Mouse (Mus musculus) G1E-ER4 (cell line): Measurements from ENCODE around the gene Brap. TPM values are rescaled to one million over a fixed set of nuclear protein-coding genes. Genes with fewer than 3 reads are reported as not detected.

Source experiments
- GATA1 ChIP-seq: IDR thresholded peaks from one replicate; pipeline ENCODE4 v1.8.0; 2012; ENCODE audit warnings: low read length, inconsistent platforms
- polyA plus RNA-seq: library from polyadenylated mRNA; stranded (reverse); fragments of >175 nt; gene quantifications from 2 replicates; pipeline ENCODE4 v1.2.3, GENCODE M21; 2012

Brap gene
- polyA plus RNA-seq = 12.8 and 12.9 TPM in 2 replicates

DNA sequence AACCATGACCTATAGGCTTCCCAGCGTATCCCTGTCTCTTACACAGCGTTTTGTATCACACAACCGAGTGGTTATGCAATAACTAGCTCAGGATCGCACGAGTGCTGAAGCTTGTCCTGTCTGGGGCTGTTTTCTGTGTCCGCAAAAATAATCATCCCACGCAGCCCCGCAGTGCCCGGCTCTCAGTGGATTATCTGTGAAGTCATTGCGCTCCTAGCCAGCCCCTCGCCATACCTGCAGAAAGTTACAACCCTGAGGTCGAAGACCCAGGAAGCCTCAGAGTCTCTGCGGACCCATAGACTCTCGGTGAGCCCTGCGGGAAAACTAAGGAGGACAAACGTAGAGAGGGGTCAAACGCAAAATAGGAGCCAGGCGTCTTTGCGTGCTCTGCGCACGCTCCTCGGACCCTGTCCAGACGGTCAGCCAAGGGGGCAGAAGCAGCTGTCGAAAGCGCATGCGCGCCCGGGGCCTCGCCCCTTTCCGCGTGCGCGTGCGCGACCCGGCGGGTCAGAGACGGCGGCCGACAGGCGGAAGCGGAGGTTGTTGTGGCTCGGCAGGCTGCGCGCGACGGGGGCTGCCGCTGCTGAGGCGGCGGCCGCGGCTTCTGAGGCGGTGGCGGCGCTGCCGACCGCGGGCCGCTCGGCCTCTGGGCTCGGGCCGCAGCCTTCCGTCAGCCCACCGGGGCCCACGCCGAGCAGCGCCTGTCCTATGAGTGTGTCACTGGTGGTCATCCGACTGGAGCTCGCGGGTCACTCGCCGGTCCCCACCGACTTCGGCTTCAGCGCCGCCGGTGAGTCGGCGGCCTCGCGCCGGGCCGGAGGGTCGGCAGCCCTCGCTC, at the start of gene Brap, which contains the start of gene Acad10:
Gene Brap (plus strand): TSS at position 505 of the 838 bp plus-strand sequence.
Gene Acad10 (minus strand): TSS at position 456 of the 838 bp plus-strand sequence.
- no peak for TF ChIP-seq GATA1

DNA sequence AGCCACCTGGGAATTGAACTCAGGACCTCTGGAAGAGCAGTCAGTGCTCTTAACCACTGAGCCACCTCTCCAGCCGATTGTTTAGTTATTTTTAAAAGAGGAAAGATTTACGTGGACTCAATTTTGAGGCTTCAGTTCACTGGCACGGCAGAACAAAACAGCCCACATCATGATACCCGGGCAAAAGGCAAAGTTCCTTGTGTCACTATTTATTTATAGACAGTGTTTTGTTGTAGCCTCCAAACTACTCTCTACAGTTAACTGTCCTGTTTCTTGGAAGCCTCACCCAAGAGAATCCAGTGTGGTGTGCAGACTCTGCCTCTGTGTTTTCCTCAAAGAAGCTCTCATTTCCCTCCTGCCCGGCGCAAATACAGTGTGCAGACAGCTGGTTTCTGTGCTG, 48.3 kb upstream of the Brap start:
- TF ChIP-seq GATA1 = no peak

DNA sequence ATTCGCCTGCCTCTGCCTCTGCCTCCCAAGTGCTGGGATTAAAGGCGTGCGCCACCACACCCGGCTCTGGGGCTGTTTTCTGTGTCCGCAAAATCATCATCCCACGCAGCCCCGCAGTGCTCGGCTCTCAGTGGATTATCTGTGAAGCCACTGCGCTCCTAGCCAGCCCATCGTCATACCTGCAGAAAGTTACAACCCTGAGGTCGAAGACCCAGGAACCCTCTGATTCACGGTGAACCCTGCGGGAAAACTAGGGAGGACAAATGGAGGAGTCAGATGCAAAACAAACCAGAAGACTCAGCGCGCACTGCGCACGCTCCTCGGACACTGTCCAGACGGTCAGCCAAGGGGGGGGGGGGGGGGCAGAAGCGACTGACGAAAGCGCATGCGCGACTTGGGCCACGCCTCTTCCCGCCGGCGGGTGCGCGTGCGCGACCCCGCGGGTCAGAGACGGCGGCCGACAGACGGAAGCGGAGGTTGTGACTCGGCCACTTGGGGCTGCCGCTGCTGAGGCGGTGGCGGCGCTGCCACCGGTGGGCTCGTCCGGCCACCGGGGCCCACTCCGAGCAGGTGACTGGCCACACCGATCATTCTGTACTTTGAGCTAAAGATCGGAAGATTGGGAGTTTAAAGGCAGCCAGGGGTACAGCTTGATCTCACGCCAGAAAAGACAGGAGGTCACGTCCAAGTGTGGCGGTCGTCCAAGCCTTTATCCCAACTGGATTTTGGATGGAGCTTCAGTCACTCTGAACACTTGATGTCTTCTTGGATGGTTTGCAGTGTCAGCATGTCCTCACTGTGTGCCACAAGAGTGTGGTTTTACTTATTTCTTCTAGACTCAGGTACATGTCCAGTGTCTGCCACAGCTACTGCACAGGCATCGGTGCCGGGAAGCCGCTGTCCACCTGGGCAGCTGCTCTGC, 41.5 kb upstream of the Brap start, which contains the start of gene Acad12:
Gene Acad12 (minus strand): TSS at position 347 of the 922 bp plus-strand sequence.
- no peak for TF ChIP-seq GATA1

DNA sequence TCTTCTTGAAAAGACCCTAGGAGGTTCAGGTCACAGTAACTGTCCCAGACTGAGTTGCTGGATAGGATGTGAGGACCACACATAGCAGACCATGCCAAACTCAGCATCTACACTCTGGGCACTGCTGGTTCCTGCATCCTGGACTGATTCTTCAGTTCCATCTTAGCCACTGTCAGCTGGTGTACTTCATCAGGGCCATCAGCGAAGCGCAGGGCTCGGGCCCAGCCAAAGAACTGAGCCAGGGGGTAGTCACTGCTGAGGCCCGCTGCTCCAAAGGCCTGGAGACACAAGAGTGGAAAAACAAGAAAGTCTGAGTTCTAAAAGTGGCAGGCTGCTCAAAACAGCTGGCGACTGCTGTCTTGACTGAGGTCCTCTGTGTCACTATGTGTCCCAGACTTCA, 39.3 kb upstream of the Brap start:
- no peak for TF ChIP-seq GATA1

DNA sequence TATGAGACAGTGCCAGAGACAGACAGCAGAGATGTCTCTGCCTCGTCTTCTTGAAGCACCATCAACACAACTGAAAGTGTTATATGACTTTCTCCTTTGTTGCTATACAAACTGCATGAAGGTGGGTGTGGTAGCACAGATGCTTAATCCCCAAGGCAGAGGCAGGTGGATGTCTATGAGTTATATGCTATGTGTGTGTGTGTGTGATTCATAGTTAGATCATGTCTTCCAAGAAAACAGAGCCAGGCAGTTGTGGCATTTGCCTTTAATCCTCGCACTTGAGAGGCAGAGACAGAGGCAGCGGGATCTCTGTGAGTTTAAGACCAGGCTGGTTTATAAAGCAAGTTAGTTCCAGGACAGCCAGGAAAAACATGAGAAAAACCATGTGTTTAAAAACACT, 37.1 kb upstream of the Brap start:
- TF ChIP-seq GATA1 = no peak

DNA sequence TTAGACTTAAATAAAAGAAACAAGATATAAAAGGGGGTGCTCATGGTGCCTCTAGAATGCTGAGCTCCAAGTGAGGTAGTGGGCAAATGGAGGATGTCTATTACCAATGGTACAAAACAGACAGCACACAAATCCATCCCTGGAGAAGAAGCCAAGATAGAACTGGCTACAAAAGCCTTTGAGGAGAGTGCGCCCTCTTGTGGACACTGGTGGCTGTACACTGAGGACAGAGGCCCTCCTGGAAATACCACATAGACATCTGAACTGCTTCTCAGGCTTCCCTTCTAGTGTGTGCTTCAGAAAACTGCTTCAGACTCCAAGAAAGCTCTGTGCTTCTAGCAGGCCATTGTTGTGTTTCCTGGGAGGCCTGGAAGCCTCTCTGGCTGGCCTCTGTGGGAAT, 32.5 kb upstream of the Brap start:
- TF ChIP-seq GATA1 = no peak

DNA sequence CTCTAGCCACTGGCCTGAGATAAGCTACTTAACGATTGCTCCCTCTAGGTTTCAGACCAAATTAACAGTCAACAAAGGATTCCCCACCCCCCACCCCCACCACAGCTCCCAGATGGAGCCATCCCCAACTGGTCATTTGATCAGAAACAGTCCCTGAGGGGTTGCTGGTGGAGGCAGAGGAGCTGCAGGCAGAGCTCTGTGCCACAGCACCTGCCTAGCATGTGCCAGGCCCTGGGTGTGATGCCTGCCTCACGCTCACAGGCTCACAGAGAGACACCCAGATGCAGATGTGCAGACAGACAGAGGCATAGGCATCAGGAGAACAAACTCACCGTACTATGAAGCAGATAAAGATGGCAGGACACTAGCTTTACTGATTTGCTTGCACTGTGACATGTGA, 27.6 kb upstream of the Brap start:
- no peak for TF ChIP-seq GATA1

DNA sequence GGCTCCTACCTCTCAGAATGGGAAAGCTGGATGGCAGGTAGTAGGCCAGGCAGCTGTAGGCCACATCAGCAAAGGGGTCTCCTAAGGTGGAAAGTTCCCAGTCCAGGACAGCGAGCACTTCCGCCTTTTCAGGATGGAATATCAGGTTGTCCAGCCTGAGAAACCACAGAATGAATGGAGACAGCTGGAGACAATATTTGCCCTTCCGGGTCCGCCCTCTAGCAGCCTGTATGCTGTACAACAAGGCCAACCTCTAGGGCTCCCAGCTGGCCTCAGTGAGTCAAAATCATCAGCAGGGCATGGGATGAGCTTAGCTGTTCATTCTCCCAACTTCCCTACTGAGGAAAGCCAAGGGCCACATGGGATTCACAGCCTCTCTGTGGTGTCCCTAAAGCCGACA, 25.7 kb upstream of the Brap start:
- TF ChIP-seq GATA1 = no peak

DNA sequence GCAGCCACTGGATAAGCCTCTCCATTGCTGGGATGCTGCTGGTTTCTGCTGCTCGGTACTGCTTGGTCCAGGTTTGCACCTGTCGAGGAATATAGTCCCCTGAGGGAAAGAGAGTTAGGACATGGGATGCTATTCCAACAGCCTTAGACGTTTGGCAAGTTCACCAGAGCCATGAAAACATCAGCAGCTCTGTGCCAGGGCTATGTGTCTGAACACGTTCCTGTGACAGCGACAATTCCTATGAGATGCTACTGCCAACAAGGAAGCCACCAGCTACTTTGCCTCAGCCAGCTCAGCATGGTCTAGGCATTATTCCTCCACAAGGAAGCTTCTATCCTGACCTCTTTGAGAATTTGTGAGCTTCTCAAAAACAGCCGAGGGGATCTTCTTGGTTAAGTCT, 23.1 kb upstream of the Brap start:
- TF ChIP-seq GATA1 = no peak

DNA sequence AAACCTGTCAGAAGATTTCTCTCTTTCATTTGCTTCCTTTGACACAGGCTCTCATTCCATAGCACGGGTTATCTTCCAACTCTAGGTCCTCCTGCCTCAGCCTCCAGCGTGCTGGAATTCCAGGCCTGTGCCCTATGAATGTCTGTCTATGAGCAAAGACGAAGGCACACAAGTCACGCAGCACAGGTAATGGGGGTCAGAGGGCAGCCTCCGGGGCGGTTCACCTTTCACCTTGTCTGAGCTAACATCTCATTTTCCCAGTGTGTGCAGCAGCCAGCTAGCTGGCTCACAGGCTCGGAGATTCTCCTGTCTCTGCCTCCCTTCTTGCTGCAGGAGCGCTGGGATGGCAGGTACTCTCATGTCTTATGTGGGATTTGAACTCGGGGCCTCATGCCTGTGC, 20.8 kb upstream of the Brap start:
- no peak for TF ChIP-seq GATA1

DNA sequence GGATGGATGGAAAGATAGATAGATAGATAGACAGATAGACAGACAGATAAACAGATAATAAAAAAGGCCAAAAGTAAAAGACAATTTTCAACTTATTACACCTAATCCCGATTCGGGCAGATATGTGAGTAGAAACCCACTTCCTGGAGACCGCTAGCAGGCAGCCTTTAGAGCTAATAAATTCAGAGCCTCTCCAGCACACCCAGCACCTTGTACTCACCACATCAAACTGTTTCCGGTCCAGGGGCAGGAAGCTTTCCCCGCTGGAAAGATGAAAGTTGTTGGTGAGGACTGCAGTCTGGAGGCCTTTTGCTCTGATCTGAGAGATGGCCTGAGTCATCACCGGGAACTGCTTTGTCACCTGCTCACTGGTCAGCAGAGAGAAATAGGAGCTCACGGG, 11.2 kb upstream of the Brap start:
- no peak for TF ChIP-seq GATA1

DNA sequence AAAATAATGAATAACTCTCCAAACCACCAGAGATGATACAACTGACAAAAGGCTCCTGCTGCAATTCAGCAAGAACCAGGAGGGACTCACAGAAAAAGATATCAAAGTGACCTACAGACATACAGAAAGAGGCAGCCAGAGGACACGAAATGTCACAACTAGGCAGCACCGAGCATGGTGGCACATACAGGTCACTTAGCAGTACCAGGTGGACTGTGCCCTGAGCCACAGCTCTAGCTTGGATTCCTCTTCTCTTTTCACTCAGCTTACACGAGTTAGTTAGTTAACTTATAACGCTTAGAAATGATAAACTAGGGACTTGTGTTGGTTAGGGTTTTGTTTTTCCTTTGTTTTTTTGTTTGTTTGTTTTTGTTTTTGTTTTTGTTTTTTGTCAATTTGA, 5.8 kb upstream of the Brap start:
- no peak for TF ChIP-seq GATA1

DNA sequence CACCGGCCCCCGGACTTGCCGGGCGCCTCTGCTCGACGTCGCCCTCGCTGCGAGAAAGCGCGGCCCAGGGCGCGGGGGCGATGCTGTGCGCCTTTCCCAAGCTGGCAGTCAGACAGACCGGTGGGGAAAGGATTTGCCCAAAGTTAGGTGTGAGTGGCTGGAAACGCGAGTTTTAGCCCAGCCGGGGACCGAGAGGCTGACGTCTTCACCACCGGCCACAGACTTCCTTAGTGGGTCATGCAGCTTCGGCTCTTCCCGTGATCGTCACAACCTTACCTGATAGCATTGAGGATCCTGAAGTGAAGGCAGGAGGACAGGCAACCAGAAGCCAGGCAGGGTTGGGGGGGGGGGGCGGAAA, 513 bp downstream of the Brap start:
- TF ChIP-seq GATA1 = no peak

DNA sequence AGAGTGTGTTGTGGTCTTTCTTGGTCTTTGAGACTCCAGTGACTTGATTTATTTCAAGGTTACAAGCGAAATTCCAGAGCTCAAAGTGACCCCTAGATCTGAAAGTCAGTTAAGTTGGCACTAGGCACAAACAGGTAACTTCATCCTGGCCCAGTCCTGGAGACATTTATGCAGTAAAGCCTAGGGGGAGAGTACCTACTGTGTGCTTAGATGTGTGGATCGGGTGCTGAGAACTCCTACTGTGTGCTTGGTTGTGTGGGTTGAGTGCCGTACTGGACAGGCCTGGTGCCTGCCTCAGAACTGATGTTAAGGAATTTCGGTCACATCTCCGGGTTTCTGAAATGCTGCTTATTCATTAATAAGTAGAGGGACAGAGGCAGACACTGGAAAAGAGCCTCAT, 1.1 kb downstream of the Brap start:
- no peak for TF ChIP-seq GATA1

DNA sequence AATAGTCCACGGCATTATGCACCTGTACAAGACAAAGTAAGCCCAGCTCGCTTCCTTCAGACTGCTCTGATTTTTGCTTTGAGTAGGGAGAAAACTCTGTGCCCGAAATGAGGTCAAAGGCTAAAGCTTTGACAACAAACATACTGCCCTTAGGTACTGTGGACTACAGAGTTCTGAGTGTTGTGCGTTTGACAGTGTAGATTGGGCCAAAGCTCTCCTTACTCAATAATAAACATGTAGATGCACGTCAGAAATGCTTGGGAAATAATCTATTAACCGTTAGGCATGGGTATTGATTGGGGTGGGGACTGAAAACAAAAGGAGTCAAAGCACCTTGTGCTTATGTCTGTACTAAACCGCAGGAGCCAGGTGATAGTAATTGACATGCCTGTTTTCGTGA, 3.1 kb downstream of the Brap start:
- no peak for TF ChIP-seq GATA1

DNA sequence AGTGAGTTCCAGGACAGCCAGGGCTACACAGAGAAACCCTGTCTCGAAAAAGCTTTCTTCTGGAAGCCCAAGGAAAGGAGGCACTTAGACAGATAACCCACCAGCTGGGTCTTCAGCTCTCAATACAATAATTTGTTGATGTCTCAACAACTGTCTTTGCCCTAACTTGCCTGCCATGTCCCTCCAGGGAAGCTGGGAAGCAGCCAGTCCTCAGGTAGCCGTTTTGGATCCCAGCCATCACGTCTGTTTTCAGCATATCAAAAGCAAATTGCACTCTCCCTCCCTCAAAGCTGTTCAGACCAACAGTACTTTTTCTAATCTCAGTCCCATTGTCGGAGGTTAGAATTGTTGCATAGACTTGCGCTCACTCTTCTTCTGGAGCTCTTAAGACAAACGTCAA, 3.7 kb downstream of the Brap start:
- TF ChIP-seq GATA1 = no peak
